Mouse (Mus musculus) forebrain, embryonic 15.5 days (tissue): ENCODE results near the gene Pcbp3. TPM values are rescaled to one million over a fixed set of nuclear protein-coding genes. Genes with fewer than 3 reads are reported as not detected.

Source experiments
- ATAC-seq: fragments of 200-750 bp; cut with Nextera tagmentation; replicated peaks from 2 replicates; pipeline ENCODE4 v1.8.0; 2017; ENCODE audit warnings: mild to moderate bottlenecking, moderate TSS enrichment, moderate library complexity
- H3K27ac ChIP-seq: fragments of 300-500 bp; sonication (generic); replicated peaks from 2 replicates; pipeline ENCODE4 v1.5.1; 2015; ENCODE audit warnings: mild to moderate bottlenecking, inconsistent platforms
- H3K27me3 ChIP-seq: fragments of 300-500 bp; sonication (generic); 2 replicates; pipeline ENCODE4 v1.6.1; 2015; ENCODE audit warnings: inconsistent platforms
- H3K36me3 ChIP-seq: fragments of 300-500 bp; sonication (generic); 2 replicates; pipeline ENCODE4 v1.6.1; 2015; ENCODE audit warnings: mild to moderate bottlenecking, inconsistent platforms
- H3K4me1 ChIP-seq: fragments of 300-500 bp; sonication (generic); 2 replicates; pipeline ENCODE4 v1.6.1; 2015; ENCODE audit warnings: inconsistent platforms
- H3K4me2 ChIP-seq: fragments of 300-500 bp; sonication (generic); replicated peaks from 2 replicates; pipeline ENCODE4 v1.6.1; 2015; ENCODE audit warnings: mild to moderate bottlenecking, inconsistent platforms
- H3K4me3 ChIP-seq: fragments of 300-500 bp; sonication (generic); 2 replicates; pipeline ENCODE4 v1.5.1; 2015; ENCODE audit warnings: mild to moderate bottlenecking, inconsistent platforms
- H3K9ac ChIP-seq: fragments of 300-500 bp; sonication (generic); replicated peaks from 2 replicates; pipeline ENCODE4 v1.6.1; 2015; ENCODE audit warnings: mild to moderate bottlenecking, inconsistent platforms
- H3K9me3 ChIP-seq: fragments of 300-500 bp; sonication (generic); 2 replicates; pipeline ENCODE4 v1.6.1; 2016; ENCODE audit warnings: inconsistent platforms
- WGBS: fragments of 180-500 bp; shearing (Covaris S2); methylation state at CpG from one replicate; pipeline ENCODE4 v1.1.7; 2015; ENCODE audit warnings: mixed read lengths; 5-methylcytosine and 5-hydroxymethylcytosine counted together
- polyA plus RNA-seq: library from polyadenylated mRNA; unstranded; fragments of >200 nt; fragmentation: Nextera tagmentation; extraction: Ambion mirVana; gene quantifications from 2 replicates; pipeline ENCODE4 v1.2.1, GENCODE M21; 2015

Pcbp3 gene
- polyA plus RNA-seq, 1 experiment from 2014 or later: 56.3 TPM

DNA sequence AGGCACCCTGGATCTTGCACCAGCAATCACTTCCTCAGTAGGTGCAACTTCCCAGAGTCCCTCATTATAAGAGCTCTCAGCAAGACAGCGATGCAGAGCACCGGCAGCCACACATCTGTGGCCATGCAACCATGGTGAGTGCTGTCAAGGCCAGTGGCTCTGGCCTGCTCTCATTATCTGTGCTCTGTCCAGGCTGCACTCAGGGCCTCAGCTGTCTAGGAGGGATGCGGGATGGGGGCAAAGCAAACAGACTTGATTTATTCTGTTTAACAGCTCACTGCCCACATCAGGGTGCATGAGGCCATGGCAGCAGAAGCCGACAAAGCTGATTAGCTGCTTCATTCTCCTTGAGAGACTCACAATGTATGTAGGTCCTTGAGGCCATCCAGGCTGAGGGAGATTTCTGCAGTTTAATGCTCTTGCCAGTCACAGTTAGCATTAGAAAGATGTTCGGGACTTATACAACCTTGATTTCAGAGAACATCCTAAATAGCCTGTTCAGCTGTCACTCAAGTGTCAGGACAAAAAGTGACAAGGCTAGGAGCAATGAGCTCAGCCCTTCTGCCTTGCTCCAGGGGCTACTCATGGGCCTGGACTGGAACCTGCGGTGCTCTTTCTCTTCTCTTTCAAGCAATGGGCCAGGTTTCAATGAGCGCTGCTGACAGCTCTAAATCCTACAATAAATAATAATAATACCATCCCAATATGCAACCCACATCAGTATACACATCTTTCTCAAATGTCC, 151.6 kb downstream of the Pcbp3 start:
- H3K9ac ChIP-seq: no peak overlapping the region
- H3K27me3 ChIP-seq: no peaks in the 10 kb centered on the region
- H3K36me3 ChIP-seq: no peaks in the 10 kb centered on the region
- H3K9me3 ChIP-seq: no peaks in the 10 kb centered on the region
- H3K4me1 ChIP-seq: no peaks in the 10 kb centered on the region
- H3K4me2 ChIP-seq: no peak overlapping the region
- ATAC-seq: peak; percentile 51; the same call in 1 of the 2 replicates
- no peak overlapping the region for H3K4me3 ChIP-seq
- 31% methylated on average over 7 of the region's 7 CpGs for WGBS
- no peak overlapping the region for H3K27ac ChIP-seq

GRCm38 (mm10) chr10:76809439-76809838, 152.2 kb downstream of the Pcbp3 start:
- H3K4me1 ChIP-seq: no peaks in the 10 kb centered on the region
- H3K4me2 ChIP-seq: no peak overlapping the region
- H3K9me3 ChIP-seq: no peaks in the 10 kb centered on the region
- no peaks in the 10 kb centered on the region for H3K36me3 ChIP-seq
- 78% methylated on average over 11 of the region's 11 CpGs for WGBS
- no peak for ATAC-seq
- H3K27me3 ChIP-seq: no peaks in the 10 kb centered on the region
- no peak overlapping the region for H3K27ac ChIP-seq
- no peak overlapping the region for H3K4me3 ChIP-seq
- no peak overlapping the region for H3K9ac ChIP-seq

DNA sequence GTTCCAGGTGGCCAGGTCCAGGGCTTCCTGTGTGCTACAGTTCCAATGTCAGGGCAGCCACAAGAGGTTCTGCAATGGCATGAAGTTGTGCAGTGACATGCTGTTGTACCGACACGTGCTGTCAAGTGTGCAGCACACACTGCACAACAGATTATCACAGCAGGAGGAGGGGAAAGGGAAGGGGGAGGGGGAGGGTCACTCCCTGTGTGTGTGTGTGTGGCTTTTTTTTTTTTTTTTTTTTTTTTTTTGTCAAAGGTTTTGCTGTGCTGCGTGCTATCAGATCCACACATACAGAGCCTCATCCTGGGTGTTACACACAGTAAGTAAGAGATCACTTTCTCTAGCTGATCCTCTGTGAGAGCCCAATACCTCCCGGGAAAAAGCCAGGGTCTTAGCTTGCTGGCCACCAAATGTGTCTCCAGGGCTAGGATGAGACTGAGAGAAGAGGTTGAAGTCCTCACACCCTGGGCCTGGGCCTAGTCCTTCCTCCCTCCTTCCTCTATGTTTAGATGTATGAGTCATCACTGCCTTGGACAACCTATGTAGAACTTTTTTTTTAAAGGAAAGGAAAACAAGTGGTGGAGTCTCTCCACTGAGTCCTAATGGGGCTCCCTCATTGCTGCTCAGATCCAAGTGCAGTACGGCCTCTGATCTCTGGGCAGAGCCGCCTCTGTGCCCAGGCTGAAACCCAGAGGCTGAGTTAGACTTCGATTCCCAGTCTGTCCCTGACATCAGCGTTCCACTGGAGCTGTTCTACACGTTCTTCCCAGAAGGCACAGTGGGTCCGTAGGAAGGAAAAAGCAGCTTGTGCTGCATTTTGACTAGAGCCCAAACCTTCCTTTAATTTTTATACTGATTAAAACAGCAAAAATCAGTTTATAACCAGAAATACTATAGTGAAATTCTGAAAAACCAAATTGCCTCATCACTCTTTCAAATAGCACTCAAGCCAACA, 153.0 kb downstream of the Pcbp3 start:
- H3K27ac ChIP-seq: no peak overlapping the region
- WGBS: 73% methylated on average over 10 of the region's 10 CpGs
- H3K4me1 ChIP-seq: no peaks in the 10 kb centered on the region

GRCm38 (mm10) chr10:76802500-76802885, 159.2 kb downstream of the Pcbp3 start:
- 90% methylated on average over 4 of the region's 4 CpGs for WGBS
- H3K36me3 ChIP-seq: 0 out of 2 replicates have a peak, but pooled peaks cover 3% of the 10 kb centered on the region
- ATAC-seq: no peak
- no peak overlapping the region for H3K27ac ChIP-seq
- 0 out of 2 replicates have a peak, but pooled peaks cover 2% of the 10 kb centered on the region for H3K4me1 ChIP-seq
- no peak overlapping the region for H3K9ac ChIP-seq
- H3K4me3 ChIP-seq: no peak overlapping the region
- no peak overlapping the region for H3K4me2 ChIP-seq
- no peaks in the 10 kb centered on the region for H3K27me3 ChIP-seq
- H3K9me3 ChIP-seq: no peaks in the 10 kb centered on the region

More for the DNA sequence above, 153.0 kb downstream of the Pcbp3 start:
- Histone ChIP-seq H3K27me3 (no peaks in the 10 kb centered on the region), H3K4me2 (no peak overlapping the region), H3K4me3 (no peak overlapping the region), H3K36me3 (no peaks in the 10 kb centered on the region), H3K9me3 (no peaks in the 10 kb centered on the region), H3K9ac (no peak overlapping the region)
- ATAC-seq: no peak

GRCm38 (mm10) chr10:76801841-76802499, 159.7 kb downstream of the Pcbp3 start:
- H3K27ac ChIP-seq: no peak overlapping the region
- WGBS: 86% methylated on average over 6 of the region's 6 CpGs

DNA sequence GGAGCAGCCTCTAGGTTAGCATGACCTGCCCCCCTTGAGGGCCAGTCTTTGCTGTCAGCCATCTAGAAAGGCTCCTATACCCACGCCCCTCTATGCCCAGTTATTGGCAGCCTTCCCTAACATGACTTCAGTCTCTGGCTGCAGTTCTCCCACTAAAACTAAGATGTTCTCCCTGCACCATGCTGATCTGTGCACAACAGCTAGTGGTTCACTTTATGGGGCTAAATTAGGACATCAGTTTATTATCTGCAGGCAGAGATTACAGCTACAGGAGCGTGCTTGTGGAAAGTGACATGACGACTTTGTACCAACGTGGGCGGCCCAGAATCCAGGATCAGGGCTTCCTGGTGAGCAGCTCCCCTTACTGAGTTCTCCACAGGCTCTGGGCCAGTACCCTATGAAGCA, 160.4 kb downstream of the Pcbp3 start:
- Histone ChIP-seq H3K36me3 (0 out of 2 replicates have a peak, but pooled peaks cover 3% of the 10 kb centered on the region), H3K9me3 (no peaks in the 10 kb centered on the region), H3K27ac (no peak overlapping the region), H3K9ac (no peak overlapping the region), H3K27me3 (no peaks in the 10 kb centered on the region), H3K4me1 (0 out of 2 replicates have a peak, but pooled peaks cover 2% of the 10 kb centered on the region), H3K4me2 (no peak overlapping the region), H3K4me3 (no peak overlapping the region)
- WGBS: 74% methylated on average over 5 of the region's 5 CpGs
- ATAC-seq: no peak

More at GRCm38 (mm10) chr10:76801841-76802499, 159.7 kb downstream of the Pcbp3 start:
- no peak for ATAC-seq
- H3K36me3 ChIP-seq: 0 out of 2 replicates have a peak, but pooled peaks cover 3% of the 10 kb centered on the region
- H3K4me2 ChIP-seq: no peak overlapping the region
- H3K4me3 ChIP-seq: no peak overlapping the region
- no peaks in the 10 kb centered on the region for H3K9me3 ChIP-seq
- no peaks in the 10 kb centered on the region for H3K27me3 ChIP-seq
- 0 out of 2 replicates have a peak, but pooled peaks cover 2% of the 10 kb centered on the region for H3K4me1 ChIP-seq
- no peak overlapping the region for H3K9ac ChIP-seq

- H3K9ac ChIP-seq: no peak overlapping the region
- no peaks in the 10 kb centered on the region for H3K9me3 ChIP-seq
- H3K4me2 ChIP-seq: no peak overlapping the region
- no peak overlapping the region for H3K27ac ChIP-seq
- H3K36me3 ChIP-seq: 0 out of 2 replicates have a peak, but pooled peaks cover 3% of the 10 kb centered on the region
- WGBS: 90% methylated on average over 16 of the region's 17 CpGs
- H3K27me3 ChIP-seq: no peaks in the 10 kb centered on the region
- ATAC-seq: no peak
- H3K4me1 ChIP-seq: 0 out of 2 replicates have a peak, but pooled peaks cover 2% of the 10 kb centered on the region
- no peak overlapping the region for H3K4me3 ChIP-seq
Observed at GRCm38 (mm10) chr10:76798751-76799585, 162.7 kb downstream of the Pcbp3 start.

DNA sequence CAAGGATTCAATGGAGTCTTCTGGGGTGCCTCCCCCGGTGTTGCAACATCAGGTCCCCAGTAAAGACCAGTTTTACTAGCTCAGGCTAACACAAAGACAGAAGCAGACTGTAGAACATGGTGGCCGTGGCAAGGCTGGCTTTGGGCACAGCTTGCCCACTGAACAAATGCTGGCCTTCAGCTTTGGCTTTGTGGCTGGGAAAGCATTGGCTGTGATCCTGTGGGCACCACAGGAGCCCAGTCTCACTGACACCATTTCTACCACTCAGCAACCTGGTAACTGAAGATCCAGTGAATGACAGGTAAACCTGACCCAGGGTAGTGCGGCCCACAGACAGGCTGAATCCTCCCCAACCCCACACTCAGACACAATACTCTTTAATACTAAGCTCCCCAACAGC, 167.6 kb downstream of the Pcbp3 start:
- ATAC-seq: no peak
- 95% methylated on average over 3 of the region's 3 CpGs for WGBS
- H3K27ac ChIP-seq: no peak overlapping the region

GRCm38 (mm10) chr10:76791475-76791874, 170.2 kb downstream of the Pcbp3 start:
- H3K9me3 ChIP-seq: no peaks in the 10 kb centered on the region
- H3K9ac ChIP-seq: no peak overlapping the region
- no peak for ATAC-seq
- H3K4me2 ChIP-seq: no peak overlapping the region
- no peak overlapping the region for H3K4me3 ChIP-seq
- H3K27me3 ChIP-seq: no peaks in the 10 kb centered on the region
- WGBS: 91% methylated on average over 1 of the region's 1 CpGs
- no peaks in the 10 kb centered on the region for H3K4me1 ChIP-seq
- H3K36me3 ChIP-seq: no peaks in the 10 kb centered on the region
- H3K27ac ChIP-seq: no peak overlapping the region

More for the DNA sequence above, 167.6 kb downstream of the Pcbp3 start:
- H3K27me3 ChIP-seq: no peaks in the 10 kb centered on the region
- H3K9me3 ChIP-seq: no peaks in the 10 kb centered on the region
- no peak overlapping the region for H3K9ac ChIP-seq
- H3K4me2 ChIP-seq: no peak overlapping the region
- 0 out of 2 replicates have a peak, but pooled peaks cover 3% of the 10 kb centered on the region for H3K36me3 ChIP-seq
- no peak overlapping the region for H3K4me3 ChIP-seq
- H3K4me1 ChIP-seq: no peaks in the 10 kb centered on the region

- Histone ChIP-seq H3K9ac (no peak overlapping the region), H3K4me2 (no peak overlapping the region), H3K27ac (no peak overlapping the region), H3K36me3 (no peaks in the 10 kb centered on the region), H3K4me1 (no peaks in the 10 kb centered on the region), H3K27me3 (no peaks in the 10 kb centered on the region), H3K9me3 (no peaks in the 10 kb centered on the region), H3K4me3 (no peak overlapping the region)
- WGBS: 90% methylated on average over 4 of the region's 4 CpGs
- no peak for ATAC-seq
Observed at GRCm38 (mm10) chr10:76789885-76790284, 171.8 kb downstream of the Pcbp3 start.

DNA sequence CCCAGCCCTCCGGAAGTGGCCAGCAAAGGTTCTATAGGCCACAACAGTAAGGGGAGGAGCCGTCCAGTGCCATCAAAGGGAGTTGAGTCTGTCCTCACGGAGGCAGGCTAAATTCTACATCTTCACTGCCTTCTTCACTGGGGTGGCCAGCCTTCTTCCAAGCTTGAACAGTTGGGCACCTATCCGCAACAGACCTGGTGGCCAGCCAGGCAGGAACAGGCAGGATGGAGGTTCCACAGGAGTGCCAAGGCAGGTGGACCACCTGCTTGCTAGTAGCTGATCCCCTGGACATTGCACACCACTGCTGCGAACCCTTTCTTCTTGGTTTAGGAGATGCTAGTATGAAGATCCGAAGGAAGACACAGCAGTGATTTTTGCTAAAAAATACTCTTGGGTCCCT, 176.4 kb downstream of the Pcbp3 start:
- Histone ChIP-seq H3K9me3 (no peaks in the 10 kb centered on the region), H3K4me2 (no peak overlapping the region), H3K4me1 (no peaks in the 10 kb centered on the region), H3K9ac (no peak overlapping the region), H3K4me3 (no peak overlapping the region), H3K27ac (no peak overlapping the region), H3K27me3 (no peaks in the 10 kb centered on the region), H3K36me3 (no peaks in the 10 kb centered on the region)
- 84% methylated on average over 6 of the region's 6 CpGs for WGBS
- ATAC-seq: no peak
